8 mouse cellular contexts compared by ENCODE assay signal in genomic region chr14:54653496-54653895, GRCm38 (mm10). TPM values are rescaled to one million over a fixed set of nuclear protein-coding genes. Genes with fewer than 3 reads are reported as not detected.
DNase-seq lines count a peak whose midpoint lies in the region; ATAC-seq lines count a peak whose summit lies in the region.

No protein-coding gene starts in this region.

- H3K9ac ChIP-seq in midbrain, embryonic 12.5 days (replicated peaks) = peak overlapping the region; percentile 86

- DNase-seq in 3134 (ENCODE audit: extremely low read depth, insufficient read length, low spot score) = peak; percentile 83
- peak; percentile 94 for DNase-seq in adrenal gland, postnatal 14 days
- peak; percentile 94 for DNase-seq in embryonic facial prominence, embryonic 10.5 days (ENCODE audit: low spot score)
- DNase-seq in heart, adult 11 months = peak; percentile 99
- peak; percentile 93 for DNase-seq in kidney, adult 11 months
- peak; percentile 93 for DNase-seq in limb, embryonic 10.5 days (ENCODE audit: low spot score)
- peak; percentile 88 for DNase-seq in skeletal muscle tissue, adult 2 months (ENCODE audit: low read depth, low spot score)

- peak overlapping the region; percentile 95 for H3K27ac ChIP-seq in embryonic facial prominence, embryonic 10.5 days (replicated peaks)
- peak overlapping the region; percentile 91 for H3K27ac ChIP-seq in limb, embryonic 10.5 days
- H3K27ac ChIP-seq in midbrain, embryonic 12.5 days (replicated peaks) = peak overlapping the region; percentile 80

- peaks cover 50% of the 10 kb centered on the region for H3K4me1 ChIP-seq in embryonic facial prominence, embryonic 10.5 days
- peaks cover 41% of the 10 kb centered on the region for H3K4me1 ChIP-seq in limb, embryonic 10.5 days
- peaks cover 45% of the 10 kb centered on the region for H3K4me1 ChIP-seq in midbrain, embryonic 12.5 days

- ATAC-seq in midbrain, embryonic 12.5 days (ENCODE audit: low FRiP score, low read depth) = peak; percentile 90

- WGBS in embryonic facial prominence, embryonic 10.5 days = 0% methylated on average over 12 of the region's 12 CpGs
- WGBS in limb, embryonic 10.5 days = under 1% methylated on average over 12 of the region's 12 CpGs
- WGBS in midbrain, embryonic 12.5 days = under 1% methylated on average over 12 of the region's 12 CpGs

- peak overlapping the region; percentile 80 for H3K4me3 ChIP-seq in embryonic facial prominence, embryonic 10.5 days
- peak overlapping the region; percentile 77 for H3K4me3 ChIP-seq in limb, embryonic 10.5 days
- H3K4me3 ChIP-seq in midbrain, embryonic 12.5 days = peak overlapping the region; percentile 68

- no peaks in the 10 kb centered on the region for H3K9me3 ChIP-seq in embryonic facial prominence, embryonic 10.5 days
- no peaks in the 10 kb centered on the region for H3K9me3 ChIP-seq in limb, embryonic 10.5 days (replicated peaks)
- no peaks in the 10 kb centered on the region for H3K9me3 ChIP-seq in midbrain, embryonic 12.5 days

- no peaks in the 10 kb centered on the region for H3K27me3 ChIP-seq in embryonic facial prominence, embryonic 10.5 days (replicated peaks; ENCODE audit: low read depth, poor library complexity, severe bottlenecking)
- H3K27me3 ChIP-seq in limb, embryonic 10.5 days (ENCODE audit: low read depth, poor library complexity, severe bottlenecking) = no peaks in the 10 kb centered on the region
- no peaks in the 10 kb centered on the region for H3K27me3 ChIP-seq in midbrain, embryonic 12.5 days

- peak overlapping the region; percentile 89 for H3K4me2 ChIP-seq in midbrain, embryonic 12.5 days (replicated peaks)

- H3K36me3 ChIP-seq in embryonic facial prominence, embryonic 10.5 days (replicated peaks) = peaks cover 79% of the 10 kb centered on the region
- H3K36me3 ChIP-seq in limb, embryonic 10.5 days = peaks cover 87% of the 10 kb centered on the region
- peaks cover 62% of the 10 kb centered on the region for H3K36me3 ChIP-seq in midbrain, embryonic 12.5 days

RNA-seq across cellular contexts. Expression of gene Cdh24, which starts 12.3 kb away (rescaled TPM):
- 1.7 and 2.2 TPM in 2 replicates for total RNA-seq in adrenal gland, postnatal 14 days (2021)
- polyA plus RNA-seq in embryonic facial prominence, embryonic 10.5 days (2016; fragmentation: Nextera tagmentation; extraction: Ambion mirVana) = 5.3 and 6.0 TPM in 2 replicates
- 7.1 and 8.1 TPM in 2 replicates for polyA plus RNA-seq in limb, embryonic 10.5 days (2016; fragmentation: Nextera tagmentation; extraction: Ambion mirVana)
- polyA plus RNA-seq in midbrain, embryonic 12.5 days (2016; fragmentation: Nextera tagmentation; extraction: Ambion mirVana) = 9.7 and 10.7 TPM in 2 replicates

RNA-seq across cellular contexts. Expression of gene Gm17606, which starts 12.7 kb away (rescaled TPM):
- total RNA-seq in adrenal gland, postnatal 14 days (2021) = not detected in 2 replicates
- polyA plus RNA-seq in embryonic facial prominence, embryonic 10.5 days (2016; fragmentation: Nextera tagmentation; extraction: Ambion mirVana) = not detected in 2 replicates
- not detected in 2 replicates for polyA plus RNA-seq in limb, embryonic 10.5 days (2016; fragmentation: Nextera tagmentation; extraction: Ambion mirVana)
- not detected in 2 replicates for polyA plus RNA-seq in midbrain, embryonic 12.5 days (2016; fragmentation: Nextera tagmentation; extraction: Ambion mirVana)

RNA-seq across cellular contexts. Expression of gene Psmb11, which starts 32.3 kb away (rescaled TPM):
- total RNA-seq in adrenal gland, postnatal 14 days (2021) = not detected in 2 replicates
- polyA plus RNA-seq in embryonic facial prominence, embryonic 10.5 days (2016; fragmentation: Nextera tagmentation; extraction: Ambion mirVana) = 0.04 and 0.12 TPM in 2 replicates
- polyA plus RNA-seq in limb, embryonic 10.5 days (2016; fragmentation: Nextera tagmentation; extraction: Ambion mirVana) = 0.13 and 0.14 TPM in 2 replicates
- polyA plus RNA-seq in midbrain, embryonic 12.5 days (2016; fragmentation: Nextera tagmentation; extraction: Ambion mirVana) = not detected in 2 replicates

RNA-seq across cellular contexts. Expression of gene 1700123O20Rik, which starts 32.5 kb away (rescaled TPM):
- total RNA-seq in adrenal gland, postnatal 14 days (2021) = 33.7 and 41.0 TPM in 2 replicates
- 115 and 116 TPM in 2 replicates for polyA plus RNA-seq in embryonic facial prominence, embryonic 10.5 days (2016; fragmentation: Nextera tagmentation; extraction: Ambion mirVana)
- 112 and 116 TPM in 2 replicates for polyA plus RNA-seq in limb, embryonic 10.5 days (2016; fragmentation: Nextera tagmentation; extraction: Ambion mirVana)
- 84.9 and 89.0 TPM in 2 replicates for polyA plus RNA-seq in midbrain, embryonic 12.5 days (2016; fragmentation: Nextera tagmentation; extraction: Ambion mirVana)

RNA-seq across cellular contexts. Expression of gene Acin1, which starts 33.2 kb away (rescaled TPM):
- total RNA-seq in adrenal gland, postnatal 14 days (2021) = 168 and 193 TPM in 2 replicates
- 150 and 152 TPM in 2 replicates for polyA plus RNA-seq in embryonic facial prominence, embryonic 10.5 days (2016; fragmentation: Nextera tagmentation; extraction: Ambion mirVana)
- polyA plus RNA-seq in limb, embryonic 10.5 days (2016; fragmentation: Nextera tagmentation; extraction: Ambion mirVana) = 142 and 144 TPM in 2 replicates
- polyA plus RNA-seq in midbrain, embryonic 12.5 days (2016; fragmentation: Nextera tagmentation; extraction: Ambion mirVana) = 176 and 178 TPM in 2 replicates

Comparison
In these comparisons a context has a peak if more than half of its experiments do, and no peak if none do; other contexts are left out.
1. Peak in every context shown above with its lines: DNase-seq, ATAC-seq, H3K4me3 ChIP-seq and H3K27ac ChIP-seq.